Mouse (Mus musculus): ENCODE measurements around the gene Atp8a2. TPM values are rescaled to one million over a fixed set of nuclear protein-coding genes. Genes with fewer than 3 reads are reported as not detected.
"Not testable (repeated sequence)": the region's sequence is repeated elsewhere in the genome, so short reads cannot be mapped to it uniquely, and the experiment has no call there.

Gene Atp8a2
- total RNA-seq, 1 experiment from 2014 or later = 1.1 TPM

DNA sequence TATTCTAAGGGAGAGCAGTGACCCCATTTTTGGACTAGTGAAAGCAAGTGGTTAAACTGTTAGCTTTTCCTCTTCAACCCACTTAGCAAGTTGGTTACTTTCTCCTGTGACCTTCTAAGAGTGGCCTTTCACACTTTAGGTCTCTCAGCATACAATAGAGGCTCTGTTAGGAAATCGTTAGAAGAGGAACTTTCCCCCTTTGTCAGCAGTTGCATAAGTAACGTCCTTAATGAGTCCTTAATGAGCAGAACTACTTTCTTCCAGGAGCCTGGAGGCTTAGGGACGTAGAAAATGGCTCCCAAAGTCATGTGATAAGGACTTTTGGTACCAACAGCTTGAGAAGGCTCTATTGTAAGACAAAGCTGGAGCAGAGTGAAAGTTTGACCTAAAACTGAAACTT is 434.8 kb downstream of the Atp8a2 start:
- no peak for DNase-seq

DNA sequence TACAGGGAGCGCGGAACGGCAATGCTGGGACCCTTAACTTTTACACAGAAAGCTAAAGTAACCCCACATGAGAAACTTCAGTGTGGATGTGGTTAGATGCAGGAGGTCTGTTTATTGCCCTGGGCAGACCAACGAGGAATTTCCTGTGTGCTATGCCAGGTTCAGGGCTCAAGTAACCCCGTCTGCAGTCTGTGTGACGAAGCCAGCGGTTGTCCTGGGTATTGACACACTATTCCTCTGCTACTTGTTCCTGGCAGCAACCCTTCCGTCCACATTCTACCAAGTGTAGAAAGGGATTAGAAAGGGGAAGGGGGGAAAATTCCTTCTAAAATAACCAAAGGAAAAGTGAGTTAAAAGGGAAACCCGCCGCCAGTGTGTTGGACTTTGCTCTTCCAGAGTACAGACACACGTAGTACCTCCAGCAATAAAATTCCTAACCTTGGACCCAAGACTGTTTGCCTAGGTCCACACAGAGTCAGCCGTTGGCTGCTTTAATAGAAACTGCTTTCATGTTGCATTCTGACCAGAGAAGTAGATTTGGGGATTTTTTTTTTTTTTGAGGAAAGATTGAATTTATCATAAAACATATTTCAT is 437.0 kb downstream of the Atp8a2 start:
- DNase-seq = no peak

GRCm38 (mm10) chr14:59759196-59759839 is 437.7 kb downstream of the Atp8a2 start:
- no peak for DNase-seq

GRCm38 (mm10) chr14:59752401-59752800 is 444.6 kb downstream of the Atp8a2 start:
- no peak for DNase-seq

DNA sequence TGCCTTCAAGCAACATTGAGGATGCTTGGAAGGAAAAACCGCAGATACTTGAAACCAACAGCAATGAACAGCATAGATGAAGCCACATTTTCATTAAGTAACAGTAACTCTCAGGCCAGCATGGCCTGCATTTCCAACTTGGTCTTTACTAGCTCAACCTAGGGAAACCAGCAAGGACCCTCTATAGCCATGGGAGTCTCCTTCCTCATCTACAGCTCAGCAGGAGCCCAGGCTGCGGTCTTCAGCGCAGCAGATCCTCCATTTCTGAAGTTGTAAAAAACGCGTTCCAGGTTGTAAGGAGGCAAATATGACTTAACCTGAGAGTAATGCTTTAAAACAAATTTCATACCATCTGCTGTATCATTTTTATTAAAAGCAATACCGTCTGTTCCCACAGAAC is 447.0 kb downstream of the Atp8a2 start:
- no peak for DNase-seq

DNA sequence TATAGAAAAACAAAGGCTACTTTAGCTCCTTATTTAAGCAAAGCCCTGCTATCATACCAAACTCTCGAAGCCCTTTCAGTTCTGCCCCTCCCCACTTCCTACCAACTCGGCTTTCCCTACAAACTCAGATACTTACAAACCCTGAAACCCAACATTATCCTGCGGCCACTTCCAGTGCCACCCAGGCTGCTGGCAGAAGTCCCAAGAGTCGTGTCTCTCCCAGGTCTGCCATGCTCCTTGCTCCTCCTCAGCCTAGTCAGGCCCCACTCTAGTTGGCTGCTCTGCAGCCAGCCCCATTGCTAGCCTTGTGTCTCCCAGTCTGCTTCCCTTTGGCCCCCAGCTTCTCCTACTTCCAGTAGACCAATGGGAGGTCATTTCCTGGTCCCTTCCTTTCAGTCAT is 451.3 kb downstream of the Atp8a2 start:
- no peak for DNase-seq

- no peak for DNase-seq
Measured at GRCm38 (mm10) chr14:59741752-59742151, 455.2 kb downstream of the Atp8a2 start.

GRCm38 (mm10) chr14:59739446-59739845 is 457.5 kb downstream of the Atp8a2 start:
- no peak for DNase-seq

- DNase-seq = no peak
Measured at GRCm38 (mm10) chr14:59737734-59738294, 459.2 kb downstream of the Atp8a2 start.

DNA sequence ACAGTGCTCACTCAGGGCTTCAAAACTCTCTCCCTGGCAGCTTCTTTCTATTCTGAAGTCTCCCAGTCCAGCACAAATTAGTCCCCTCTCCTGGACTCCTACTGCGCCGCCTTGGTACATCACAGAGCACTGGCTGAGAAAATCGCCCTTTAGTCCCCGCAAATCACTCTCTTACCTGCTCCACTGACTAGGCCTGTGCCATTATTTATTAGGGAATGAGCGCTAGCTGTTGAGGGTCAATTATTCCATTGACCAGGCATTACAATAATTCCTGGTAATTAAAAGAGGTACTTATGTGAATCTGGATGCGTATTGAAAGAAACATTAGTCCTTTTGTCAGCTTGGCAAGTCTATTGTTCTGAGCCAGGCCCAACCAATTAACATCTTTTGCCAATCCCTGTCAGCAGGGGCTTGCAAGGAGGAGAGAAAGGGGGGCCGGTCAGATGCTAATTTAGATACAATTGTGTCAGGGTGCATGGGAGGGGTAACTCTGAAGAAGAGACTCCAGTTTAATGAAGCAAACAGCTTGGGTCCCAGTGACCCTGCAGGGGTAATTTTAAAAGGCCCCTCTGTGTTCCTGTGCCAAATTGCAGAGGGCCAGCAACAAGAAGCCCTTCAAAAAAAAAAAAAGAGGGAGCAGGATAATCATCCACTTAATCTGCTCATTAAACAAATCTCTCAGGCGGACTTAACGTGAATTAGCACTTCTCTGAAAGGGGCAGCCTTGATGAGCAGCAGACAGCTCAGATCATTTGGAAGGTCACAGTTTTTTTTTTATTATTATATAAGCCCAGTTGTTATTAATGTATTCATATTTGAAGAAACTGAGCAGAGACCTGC is 459.9 kb downstream of the Atp8a2 start:
- DNase-seq = no peak

GRCm38 (mm10) chr14:59730043-59730390 is 467.0 kb downstream of the Atp8a2 start:
- no peak for DNase-seq

DNA sequence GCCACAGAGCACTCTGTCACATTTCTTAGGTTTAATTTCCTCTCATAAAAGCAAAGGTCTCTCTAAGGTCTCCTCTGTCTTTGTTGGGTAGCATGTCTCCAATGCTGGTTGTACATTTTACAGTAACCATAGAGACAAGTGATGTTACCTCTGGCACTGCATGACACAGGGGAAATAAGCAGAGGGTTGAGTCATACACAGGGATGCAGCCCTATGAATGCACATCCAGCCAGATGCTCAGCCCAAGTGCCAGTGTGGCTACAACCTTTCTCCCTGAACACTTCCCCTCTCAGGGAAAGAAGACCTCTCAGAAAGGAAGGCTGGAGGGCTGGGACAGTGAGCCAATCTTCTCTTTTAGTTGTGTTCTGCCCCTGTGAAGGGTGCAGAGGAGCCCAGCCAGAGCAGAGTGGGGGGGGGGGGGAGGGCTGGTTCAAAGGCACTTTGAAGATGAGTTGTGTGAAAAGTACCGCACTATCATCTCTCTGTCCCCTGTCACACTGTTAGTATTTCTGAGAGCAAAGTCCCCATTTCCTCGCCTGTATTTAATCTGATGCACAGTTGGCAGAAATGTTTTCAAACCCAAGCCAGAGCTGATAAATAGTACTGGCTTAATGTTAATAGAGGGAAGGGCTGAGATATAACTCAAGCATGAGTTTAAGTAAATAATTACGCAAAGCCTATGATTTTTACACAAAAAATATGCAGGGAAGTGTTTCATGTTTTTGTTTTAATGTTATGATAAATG is 467.5 kb downstream of the Atp8a2 start:
- no peak for DNase-seq

- no peak for DNase-seq
Measured at GRCm38 (mm10) chr14:59727016-59727415, 470.0 kb downstream of the Atp8a2 start.

GRCm38 (mm10) chr14:59723163-59723562 is 473.8 kb downstream of the Atp8a2 start:
- no peak for DNase-seq

DNA sequence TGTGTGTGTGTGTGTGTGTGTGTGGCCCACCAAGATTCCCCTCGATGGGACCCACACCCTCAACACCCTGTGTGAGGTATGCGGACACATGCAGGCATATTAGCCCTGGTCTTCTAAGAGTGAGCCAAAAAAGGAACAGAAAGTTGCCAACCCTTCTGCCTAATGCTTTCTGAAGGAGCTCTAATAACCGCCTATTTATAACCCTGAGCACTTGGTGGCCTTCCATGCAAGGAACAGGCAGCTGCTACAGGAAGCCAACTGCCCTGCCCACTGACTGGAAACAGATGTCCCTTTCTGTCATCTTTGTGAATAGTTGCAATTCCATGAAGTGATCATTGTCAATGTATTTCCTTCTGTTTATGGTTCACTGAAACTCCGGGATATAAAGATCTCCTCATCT is 475.0 kb downstream of the Atp8a2 start:
- no peak for DNase-seq

GRCm38 (mm10) chr14:59721356-59721755 is 475.6 kb downstream of the Atp8a2 start:
- no peak for DNase-seq

DNA sequence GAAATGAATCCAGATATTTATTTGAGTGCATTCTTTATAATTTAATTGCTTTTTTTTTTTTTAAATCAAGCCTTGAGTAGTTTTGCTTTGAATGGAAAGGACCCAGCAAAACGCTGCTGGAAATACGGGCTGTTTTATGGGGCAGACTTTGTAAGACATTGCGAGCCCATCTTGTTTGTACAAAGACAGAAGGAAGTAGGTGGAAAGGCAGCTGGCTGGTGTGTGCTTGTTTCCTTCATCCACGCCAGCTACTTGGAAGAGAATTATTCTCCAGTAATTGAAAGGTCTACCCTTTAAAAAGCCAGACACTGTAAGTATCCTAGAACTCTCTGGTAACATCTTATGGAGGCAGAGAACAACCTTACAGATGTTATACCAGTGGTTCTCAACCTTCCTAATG is 476.6 kb downstream of the Atp8a2 start:
- no peak for DNase-seq

GRCm38 (mm10) chr14:59716443-59717085 is 480.4 kb downstream of the Atp8a2 start:
- DNase-seq = not testable (repeated sequence)

GRCm38 (mm10) chr14:59715695-59716442 is 481.1 kb downstream of the Atp8a2 start:
- DNase-seq = no peak

DNA sequence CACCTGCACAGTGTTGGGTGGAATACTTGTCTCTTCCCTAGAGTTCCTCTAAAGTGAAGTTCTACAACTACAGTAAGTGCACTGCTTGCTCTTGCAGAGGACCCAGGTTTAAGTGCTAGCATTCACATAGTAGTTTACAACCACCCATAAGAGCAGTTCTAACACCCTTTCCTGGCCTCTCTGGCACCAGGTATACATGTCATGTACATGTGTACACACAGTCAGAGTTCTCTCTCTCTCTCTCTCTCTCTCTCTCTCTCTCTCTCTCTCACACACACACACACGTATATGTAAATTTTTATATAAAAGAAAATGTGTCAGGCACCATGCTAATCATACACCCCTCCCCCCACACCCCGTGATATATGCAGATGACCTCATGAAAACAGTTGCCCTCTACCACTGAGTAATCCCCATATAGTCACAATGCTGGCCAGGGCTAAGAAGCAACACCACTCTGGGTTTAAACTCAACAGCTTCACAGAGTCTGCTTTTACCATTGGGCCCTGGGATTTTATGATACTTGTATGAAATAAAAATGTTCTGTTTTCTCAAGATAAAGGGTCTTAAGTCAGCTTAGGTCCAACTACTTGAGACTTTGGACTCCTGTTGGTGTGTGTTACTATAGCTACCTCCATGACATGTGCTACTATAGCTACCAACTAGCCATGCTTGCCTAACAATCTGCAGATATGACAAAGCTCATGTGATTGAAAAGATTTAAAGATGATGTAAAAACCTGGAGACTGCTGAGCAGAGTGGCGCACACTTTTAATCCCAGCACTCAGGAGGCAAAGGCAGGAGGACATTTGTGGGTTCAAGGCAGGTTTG is 487.3 kb downstream of the Atp8a2 start:
- no peak for DNase-seq

Data from adrenal gland, postnatal 25 days (tissue).